Mouse (Mus musculus) lung, postnatal 4 days (tissue): ENCODE measurements around the gene Bdp1.

Experiments used
- DNase-seq, 2 experiments: peaks; one replicate each; pipeline ENCODE4 v3.0.0; 2021

The Bdp1 gene

DNA sequence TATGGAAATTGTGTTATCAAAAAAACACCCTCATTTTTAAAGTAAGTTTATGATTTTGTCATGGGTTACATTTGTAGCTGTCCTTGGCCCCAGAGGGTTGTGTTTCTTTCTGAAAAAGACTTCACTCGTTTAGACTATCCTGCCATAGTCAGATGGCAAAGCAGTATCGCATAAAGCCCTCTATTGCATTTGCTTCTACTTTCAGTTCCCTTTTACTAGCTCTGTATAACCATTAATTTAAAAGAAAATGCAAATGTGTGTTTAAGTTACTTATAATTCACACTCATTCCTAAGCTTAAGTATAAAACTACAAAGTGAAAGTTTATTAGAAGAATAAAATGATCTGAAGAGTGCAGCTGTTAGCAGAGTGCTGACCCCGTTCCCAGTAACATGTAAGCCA lies 104.8 kb downstream of the Bdp1 start:
- DNase-seq, result no peak

DNA sequence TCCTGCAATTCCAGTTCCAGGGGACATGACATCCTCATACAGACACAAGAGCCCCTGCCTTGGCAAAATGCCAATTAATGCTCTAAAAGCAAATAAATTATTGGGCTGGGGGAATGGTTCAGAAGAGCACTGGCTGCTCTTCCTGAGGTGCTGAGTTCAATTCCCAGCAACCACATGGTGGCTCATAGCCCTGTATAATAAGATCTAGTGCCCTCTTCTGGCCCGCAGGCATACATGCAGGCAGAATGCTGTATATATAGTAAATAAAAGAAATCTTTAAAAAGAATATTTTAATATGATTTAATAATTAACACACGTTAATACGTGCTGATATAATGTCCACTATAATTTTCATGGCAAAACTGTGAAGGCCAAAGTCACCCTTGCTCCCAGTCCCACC lies 105.8 kb downstream of the Bdp1 start:
- no peak for DNase-seq

DNA sequence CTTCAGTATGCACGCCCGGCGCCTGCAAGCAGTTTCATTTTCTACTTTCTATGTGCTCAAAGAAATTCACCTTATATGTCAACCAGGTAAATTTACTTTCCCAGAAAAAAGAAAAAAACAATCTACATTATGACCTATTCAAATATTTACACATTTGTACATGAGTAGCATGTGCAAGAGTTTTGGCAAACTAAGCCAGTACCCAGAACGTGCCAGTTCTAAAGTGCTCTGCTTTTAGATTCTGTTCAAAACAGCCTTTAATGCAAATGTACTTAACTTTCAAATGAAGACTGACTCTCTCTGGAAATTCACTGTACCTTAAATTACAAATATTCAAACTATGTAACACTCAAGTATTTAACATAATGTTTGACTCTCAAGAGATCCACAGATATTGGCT lies 114.3 kb downstream of the Bdp1 start:
- DNase-seq, result no peak

DNA sequence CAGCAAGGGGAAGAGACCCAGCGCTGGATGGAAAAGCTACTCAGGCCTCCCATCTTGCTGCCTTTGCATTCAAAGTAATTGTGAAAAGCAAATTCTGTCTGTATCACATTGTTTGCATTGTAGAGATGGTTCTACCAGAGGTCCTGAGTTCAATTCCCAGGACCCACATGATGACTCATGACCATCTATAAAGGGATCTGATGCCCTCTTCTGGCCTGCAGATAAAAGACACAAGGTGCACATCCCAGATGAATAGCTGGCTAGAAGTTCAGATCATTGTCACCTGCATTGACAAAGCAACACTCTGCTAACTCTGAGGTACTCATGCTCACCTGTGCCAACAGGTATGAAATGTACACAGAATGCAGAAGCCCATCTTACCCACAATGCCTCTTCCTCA lies 120.5 kb downstream of the Bdp1 start:
- DNase-seq, result no peak

DNA sequence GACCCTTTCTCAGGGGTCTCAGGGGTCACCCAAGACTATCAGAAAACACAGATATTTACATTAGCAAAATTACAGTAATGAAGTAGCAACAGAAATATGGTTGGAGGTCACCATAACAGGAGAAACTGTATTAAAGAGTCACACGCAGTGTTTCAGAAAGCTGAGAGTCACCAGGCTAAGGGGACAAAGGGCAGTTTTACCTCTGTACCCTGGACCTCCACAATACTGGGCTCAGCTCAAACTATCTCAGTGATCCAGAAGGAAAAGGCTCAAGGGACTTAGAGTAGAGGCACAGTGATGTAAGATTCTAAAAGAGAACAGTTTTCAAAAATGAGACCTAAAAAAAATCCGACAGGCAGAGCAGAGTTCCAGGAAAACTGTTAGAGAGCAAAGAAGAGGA lies 124.5 kb downstream of the Bdp1 start:
- no peak for DNase-seq

DNA sequence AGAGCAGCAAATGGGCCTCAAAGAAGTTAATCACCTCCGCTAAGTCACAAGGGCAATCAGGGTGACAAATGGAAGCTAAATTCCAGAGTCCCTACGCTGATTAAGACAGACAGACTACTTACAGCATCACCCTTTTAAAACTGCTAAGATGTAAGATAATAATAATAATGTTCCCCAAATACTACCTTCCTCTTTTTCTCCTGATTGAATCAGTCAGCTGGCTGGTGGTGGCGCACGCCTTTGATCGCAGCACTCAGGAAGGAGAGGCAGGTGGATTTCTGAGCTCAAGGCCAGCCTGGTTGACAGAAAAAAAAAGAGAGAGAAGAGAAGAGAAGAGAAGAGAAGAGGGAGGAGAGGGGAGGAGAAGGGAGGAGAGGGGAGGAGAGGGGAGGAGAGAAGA lies 133.8 kb downstream of the Bdp1 start:
- DNase-seq, result no peak
